Mouse (Mus musculus): ENCODE data around the gene Crtac1. TPM values are rescaled to one million over a fixed set of nuclear protein-coding genes. Genes with fewer than 3 reads are reported as not detected.

Gene Crtac1
- polyA plus RNA-seq, 1 experiment from 2014 or later, result 0.80 TPM

DNA sequence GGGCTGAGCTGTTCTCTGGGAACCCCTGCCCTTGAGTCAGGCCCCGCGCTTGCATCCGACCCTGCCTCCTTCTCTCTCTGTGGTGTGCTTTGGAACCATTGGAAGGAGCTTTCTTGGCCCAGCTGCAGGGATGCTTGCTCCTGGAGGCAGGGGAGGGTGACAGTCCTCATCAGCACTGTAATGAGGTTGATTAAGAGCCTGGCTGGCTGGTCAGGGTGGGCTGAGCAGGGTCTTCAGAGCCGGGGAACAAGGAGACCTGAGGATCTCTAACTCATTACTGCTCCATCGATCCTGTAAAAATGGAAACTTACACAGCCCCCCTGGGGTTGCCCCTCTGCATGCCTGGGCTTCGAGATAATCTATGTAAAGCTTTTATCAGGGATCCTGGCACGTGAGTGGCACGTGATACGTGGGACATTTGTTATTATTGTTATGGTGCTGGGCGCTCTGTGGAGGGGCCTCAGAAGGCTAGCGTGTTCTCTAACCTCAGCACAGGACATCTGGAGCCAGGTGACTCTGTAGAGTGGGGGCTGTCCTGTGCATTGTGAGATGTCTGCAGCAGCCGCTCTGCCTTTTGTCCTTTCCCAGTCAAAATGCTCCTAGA lies 128.3 kb downstream of the Crtac1 start:
- 49% methylated on average over 12 of the region's 12 CpGs for WGBS
- no peak overlapping the region for H3K4me2 ChIP-seq (ENCODE audit: low read length)
- H3K9me3 ChIP-seq (ENCODE audit: control insufficient read depth, low read length), result no peaks in the 10 kb centered on the region
- no peak for ATAC-seq (ENCODE audit: insufficient number of reproducible peaks, insufficient read depth, low FRiP score, low read depth)
- H3K27ac ChIP-seq (replicated peaks in 1 of 2; ENCODE audit: control insufficient read depth in 1 of 2, insufficient read depth in 1 of 2, low read depth in 2 of 2, low read length in 2 of 2), result no peak overlapping the region
- peaks cover 4 to 6% of the 10 kb centered on the region in 2 experiments; a peak in 3 of 4 replicates for H3K4me1 ChIP-seq (ENCODE audit: control insufficient read depth in 2 of 2, insufficient read depth in 2 of 2, low read length in 2 of 2)
- no peak overlapping the region for H3K9ac ChIP-seq (ENCODE audit: low read length)
- H3K27me3 ChIP-seq (ENCODE audit: control insufficient read depth, insufficient read depth, low read length), result peaks cover 15% of the 10 kb centered on the region
- H3K4me3 ChIP-seq (ENCODE audit: control insufficient read depth in 1 of 2, insufficient read depth in 1 of 2, low read depth in 1 of 2, low read length in 2 of 2), result no peak overlapping the region
- H3K36me3 ChIP-seq (ENCODE audit: control insufficient read depth, insufficient read depth, low read length), result no peaks in the 10 kb centered on the region

DNA sequence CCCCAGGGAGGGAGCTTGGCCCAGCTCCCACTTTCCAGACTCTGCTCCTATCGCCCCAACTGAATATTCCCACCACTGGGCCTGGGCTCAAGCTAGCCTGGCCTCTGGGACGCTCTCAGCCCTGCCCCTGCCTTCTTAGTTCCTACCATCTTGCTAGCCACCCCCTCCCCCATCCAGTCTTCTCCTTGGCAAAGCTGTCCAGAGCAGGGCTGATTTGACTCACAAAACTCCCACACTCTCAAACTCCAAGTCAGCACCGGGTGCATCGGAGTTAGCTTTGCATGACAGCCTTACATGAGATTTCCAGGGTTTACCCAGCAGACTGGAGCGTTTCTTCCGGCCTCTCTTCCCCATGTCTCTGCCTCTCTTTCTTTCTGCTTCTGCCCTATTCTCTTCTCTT lies 138.4 kb downstream of the Crtac1 start:
- Histone ChIP-seq H3K4me1 (ENCODE audit: control insufficient read depth in 2 of 2, insufficient read depth in 2 of 2, low read length in 2 of 2) (peaks cover 1 to 2% of the 10 kb centered on the region in 2 experiments; a peak in 2 of 4 replicates), H3K9me3 (ENCODE audit: control insufficient read depth, low read length) (no peaks in the 10 kb centered on the region), H3K27ac (replicated peaks in 1 of 2; ENCODE audit: control insufficient read depth in 1 of 2, insufficient read depth in 1 of 2, low read depth in 2 of 2, low read length in 2 of 2) (no peak overlapping the region), H3K36me3 (ENCODE audit: control insufficient read depth, insufficient read depth, low read length) (no peaks in the 10 kb centered on the region), H3K9ac (ENCODE audit: low read length) (no peak overlapping the region), H3K4me2 (ENCODE audit: low read length) (no peak overlapping the region), H3K4me3 (ENCODE audit: control insufficient read depth in 1 of 2, insufficient read depth in 1 of 2, low read depth in 1 of 2, low read length in 2 of 2) (no peak overlapping the region), H3K27me3 (ENCODE audit: control insufficient read depth, insufficient read depth, low read length) (no peaks in the 10 kb centered on the region; the same call in 1 of the 2 replicates)
- ATAC-seq (ENCODE audit: insufficient number of reproducible peaks, insufficient read depth, low FRiP score, low read depth), result no peak
- WGBS, result 68% methylated on average over 6 of the region's 6 CpGs

DNA sequence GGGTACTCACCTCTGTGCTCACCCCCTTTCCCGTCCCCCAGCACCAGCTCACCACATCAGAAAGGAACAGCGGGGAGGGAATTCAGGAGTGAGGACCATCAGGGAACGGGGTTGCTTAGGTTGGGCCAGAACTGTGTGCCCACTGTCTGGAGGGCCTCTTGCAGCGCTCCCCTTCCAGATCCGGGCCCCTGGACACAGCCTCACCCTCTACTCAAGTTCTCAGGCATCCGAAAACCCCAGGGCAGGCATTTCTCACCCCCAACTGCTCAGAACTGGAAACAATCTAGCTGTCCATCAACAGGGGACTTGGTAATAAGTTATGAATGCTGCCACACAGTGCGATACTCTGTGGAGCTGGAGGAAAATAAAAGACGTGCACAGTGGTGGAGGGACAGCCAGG lies 139.5 kb downstream of the Crtac1 start:
- Histone ChIP-seq H3K4me1 (ENCODE audit: control insufficient read depth in 2 of 2, insufficient read depth in 2 of 2, low read length in 2 of 2) (peaks cover 2 to 3% of the 10 kb centered on the region in 2 experiments; a peak in 2 of 4 replicates), H3K27ac (replicated peaks in 1 of 2; ENCODE audit: control insufficient read depth in 1 of 2, insufficient read depth in 1 of 2, low read depth in 2 of 2, low read length in 2 of 2) (no peak overlapping the region), H3K9ac (ENCODE audit: low read length) (no peak overlapping the region), H3K36me3 (ENCODE audit: control insufficient read depth, insufficient read depth, low read length) (no peaks in the 10 kb centered on the region), H3K9me3 (ENCODE audit: control insufficient read depth, low read length) (no peaks in the 10 kb centered on the region), H3K4me3 (ENCODE audit: control insufficient read depth in 1 of 2, insufficient read depth in 1 of 2, low read depth in 1 of 2, low read length in 2 of 2) (no peak overlapping the region), H3K27me3 (ENCODE audit: control insufficient read depth, insufficient read depth, low read length) (no peaks in the 10 kb centered on the region; the same call in 1 of the 2 replicates), H3K4me2 (ENCODE audit: low read length) (no peak overlapping the region)
- no peak for ATAC-seq (ENCODE audit: insufficient number of reproducible peaks, insufficient read depth, low FRiP score, low read depth)
- 54% methylated on average over 8 of the region's 8 CpGs for WGBS

DNA sequence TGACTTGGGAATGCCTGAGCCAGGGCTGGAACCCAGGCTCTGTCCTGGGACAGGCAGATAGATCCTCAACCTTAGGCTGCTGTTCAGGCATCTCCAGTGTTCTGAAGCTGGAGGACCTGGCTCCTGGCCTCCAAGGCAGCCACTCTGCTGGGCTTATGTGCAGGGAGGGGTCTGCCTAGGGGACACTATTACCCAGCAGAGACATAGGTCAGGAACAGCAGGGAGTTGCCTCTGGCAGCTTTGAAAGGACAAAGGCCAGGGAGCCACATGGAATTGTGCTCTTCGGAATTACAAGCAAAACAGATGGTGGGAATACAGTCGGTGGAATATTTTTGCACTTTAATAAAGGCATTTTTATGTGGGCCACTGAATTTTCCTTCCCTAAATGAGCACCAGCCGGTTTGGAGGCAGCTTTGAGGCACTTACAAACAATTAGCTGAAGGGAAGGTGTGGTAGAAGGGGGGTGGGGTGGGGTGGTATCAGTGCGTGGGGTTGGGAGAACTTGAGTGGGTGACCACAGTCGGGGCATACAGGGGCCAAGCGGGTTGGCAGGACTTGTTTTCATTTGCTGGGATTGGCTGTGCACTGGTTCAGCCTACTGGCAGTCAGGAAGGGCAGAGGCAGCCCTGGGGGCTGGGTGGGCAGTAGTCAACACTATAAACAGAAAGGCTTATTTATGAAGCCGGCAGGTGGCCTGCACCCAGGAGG lies 140.5 kb downstream of the Crtac1 start:
- no peak overlapping the region for H3K27ac ChIP-seq (replicated peaks in 1 of 2; ENCODE audit: control insufficient read depth in 1 of 2, insufficient read depth in 1 of 2, low read depth in 2 of 2, low read length in 2 of 2)
- no peak overlapping the region for H3K4me2 ChIP-seq (ENCODE audit: low read length)
- H3K27me3 ChIP-seq (ENCODE audit: control insufficient read depth, insufficient read depth, low read length), result no peaks in the 10 kb centered on the region; the same call in 1 of the 2 replicates
- ATAC-seq (ENCODE audit: insufficient number of reproducible peaks, insufficient read depth, low FRiP score, low read depth), result no peak
- H3K4me1 ChIP-seq (ENCODE audit: control insufficient read depth in 2 of 2, insufficient read depth in 2 of 2, low read length in 2 of 2), result peaks cover 2 to 3% of the 10 kb centered on the region in 2 experiments; a peak in 2 of 4 replicates
- H3K36me3 ChIP-seq (ENCODE audit: control insufficient read depth, insufficient read depth, low read length), result no peaks in the 10 kb centered on the region
- H3K9ac ChIP-seq (ENCODE audit: low read length), result no peak overlapping the region
- H3K9me3 ChIP-seq (ENCODE audit: control insufficient read depth, low read length), result no peaks in the 10 kb centered on the region
- WGBS, result 28% methylated on average over 7 of the region's 7 CpGs
- H3K4me3 ChIP-seq (ENCODE audit: control insufficient read depth in 1 of 2, insufficient read depth in 1 of 2, low read depth in 1 of 2, low read length in 2 of 2), result no peak overlapping the region

DNA sequence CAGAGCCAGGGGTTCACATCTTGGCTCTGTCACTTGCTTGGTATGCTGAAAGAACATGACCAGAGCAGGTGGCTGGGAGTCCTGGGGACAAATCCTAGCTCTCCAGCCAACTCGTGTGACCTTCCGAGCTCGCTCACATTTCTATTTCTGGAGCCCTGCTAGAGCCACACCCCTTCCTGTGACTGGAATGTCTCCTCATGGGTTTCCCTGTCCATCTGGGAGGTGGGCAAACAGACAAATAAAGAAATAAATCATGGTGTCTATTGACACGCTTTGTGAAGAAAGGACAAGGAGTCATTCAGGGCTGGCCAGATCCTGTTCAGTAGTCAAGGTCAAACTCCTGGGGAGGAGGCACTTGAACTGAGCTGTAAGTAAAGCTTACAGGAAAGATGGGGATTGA lies 143.2 kb downstream of the Crtac1 start:
- Histone ChIP-seq H3K27ac (replicated peaks in 1 of 2; ENCODE audit: control insufficient read depth in 1 of 2, insufficient read depth in 1 of 2, low read depth in 2 of 2, low read length in 2 of 2) (no peak overlapping the region), H3K9me3 (ENCODE audit: control insufficient read depth, low read length) (no peaks in the 10 kb centered on the region), H3K4me1 (ENCODE audit: control insufficient read depth in 2 of 2, insufficient read depth in 2 of 2, low read length in 2 of 2) (peaks cover 2 to 3% of the 10 kb centered on the region in 2 experiments; a peak in 2 of 4 replicates), H3K36me3 (ENCODE audit: control insufficient read depth, insufficient read depth, low read length) (no peaks in the 10 kb centered on the region), H3K4me2 (ENCODE audit: low read length) (no peak overlapping the region), H3K4me3 (ENCODE audit: control insufficient read depth in 1 of 2, insufficient read depth in 1 of 2, low read depth in 1 of 2, low read length in 2 of 2) (no peak overlapping the region), H3K27me3 (ENCODE audit: control insufficient read depth, insufficient read depth, low read length) (no peaks in the 10 kb centered on the region; the same call in 1 of the 2 replicates), H3K9ac (ENCODE audit: low read length) (no peak overlapping the region)
- WGBS, result 30% methylated on average over 4 of the region's 4 CpGs
- ATAC-seq (ENCODE audit: insufficient number of reproducible peaks, insufficient read depth, low FRiP score, low read depth), result no peak

DNA sequence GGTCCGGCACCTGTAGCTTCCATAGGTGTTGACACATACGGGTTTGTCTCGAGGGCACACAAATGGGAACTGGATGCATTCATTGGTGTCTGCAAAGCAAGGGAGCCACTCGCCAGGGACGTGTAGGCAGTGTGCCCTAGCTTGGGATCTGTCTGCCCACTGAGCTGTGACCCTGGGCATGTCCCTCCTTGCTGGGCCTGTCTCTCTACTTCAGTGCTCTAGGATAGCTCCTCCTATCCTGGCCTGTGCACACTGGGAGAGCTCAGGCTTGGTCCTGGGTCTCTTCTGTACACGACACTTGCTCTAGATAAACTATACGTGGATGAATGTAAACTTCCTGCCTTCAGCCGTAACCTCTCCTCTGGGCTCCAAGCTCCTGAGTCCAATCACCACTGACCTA lies 147.4 kb downstream of the Crtac1 start:
- no peak for ATAC-seq (ENCODE audit: insufficient number of reproducible peaks, insufficient read depth, low FRiP score, low read depth)
- Histone ChIP-seq H3K27me3 (ENCODE audit: control insufficient read depth, insufficient read depth, low read length) (no peaks in the 10 kb centered on the region), H3K4me2 (ENCODE audit: low read length) (no peak overlapping the region), H3K4me3 (ENCODE audit: control insufficient read depth in 1 of 2, insufficient read depth in 1 of 2, low read depth in 1 of 2, low read length in 2 of 2) (no peak overlapping the region), H3K9ac (ENCODE audit: low read length) (no peak overlapping the region), H3K4me1 (ENCODE audit: control insufficient read depth in 2 of 2, insufficient read depth in 2 of 2, low read length in 2 of 2) (peaks cover 3 to 5% of the 10 kb centered on the region in 2 experiments; a peak in 2 of 4 replicates), H3K36me3 (ENCODE audit: control insufficient read depth, insufficient read depth, low read length) (no peaks in the 10 kb centered on the region), H3K9me3 (ENCODE audit: control insufficient read depth, low read length) (no peaks in the 10 kb centered on the region), H3K27ac (replicated peaks in 1 of 2; ENCODE audit: control insufficient read depth in 1 of 2, insufficient read depth in 1 of 2, low read depth in 2 of 2, low read length in 2 of 2) (no peak overlapping the region)
- 61% methylated on average over 8 of the region's 8 CpGs for WGBS

DNA sequence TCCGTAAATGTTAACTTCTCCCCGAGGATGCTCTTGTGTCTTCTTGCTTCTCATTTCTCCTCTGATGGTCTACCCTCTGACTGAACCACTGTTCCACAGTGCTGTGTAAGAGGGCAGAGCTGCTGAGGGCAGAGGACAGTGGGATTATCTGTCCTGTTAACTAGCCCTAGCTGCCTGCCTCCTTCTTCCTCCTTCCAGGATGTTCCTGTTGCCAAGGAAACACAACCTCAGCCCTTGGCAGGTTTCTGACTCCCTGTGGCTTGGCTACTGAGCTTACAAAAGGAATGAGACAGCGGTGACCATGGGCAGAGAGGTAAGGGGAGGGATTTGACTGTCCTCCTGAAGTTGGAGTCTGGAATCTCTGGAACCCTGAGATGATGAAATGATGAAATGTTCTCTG lies 152.0 kb downstream of the Crtac1 start:
- WGBS, result 52% methylated on average over 3 of the region's 3 CpGs
- Histone ChIP-seq H3K27me3 (ENCODE audit: control insufficient read depth, insufficient read depth, low read length) (no peaks in the 10 kb centered on the region; the same call in 1 of the 2 replicates), H3K36me3 (ENCODE audit: control insufficient read depth, insufficient read depth, low read length) (no peaks in the 10 kb centered on the region), H3K27ac (replicated peaks in 1 of 2; ENCODE audit: control insufficient read depth in 1 of 2, insufficient read depth in 1 of 2, low read depth in 2 of 2, low read length in 2 of 2) (no peak overlapping the region), H3K4me2 (ENCODE audit: low read length) (no peak overlapping the region), H3K4me3 (ENCODE audit: control insufficient read depth in 1 of 2, insufficient read depth in 1 of 2, low read depth in 1 of 2, low read length in 2 of 2) (no peak overlapping the region), H3K9me3 (ENCODE audit: control insufficient read depth, low read length) (no peaks in the 10 kb centered on the region), H3K9ac (ENCODE audit: low read length) (no peak overlapping the region), H3K4me1 (ENCODE audit: control insufficient read depth in 2 of 2, insufficient read depth in 2 of 2, low read length in 2 of 2) (peaks cover 0 to 3% of the 10 kb centered on the region in 2 experiments; a peak in 1 of 4 replicates)
- ATAC-seq (ENCODE audit: insufficient number of reproducible peaks, insufficient read depth, low FRiP score, low read depth), result no peak
